Mouse (Mus musculus): Measurements from ENCODE around the gene Slc22a30. TPM values are rescaled to one million over a fixed set of nuclear protein-coding genes. Genes with fewer than 3 reads are reported as not detected.
"Not testable (repeated sequence)": the region's sequence is repeated elsewhere in the genome, so short reads cannot be mapped to it uniquely, and the experiment has no call there.

Slc22a30 gene
- total RNA-seq (2017), result not detected in 3 replicates

DNA sequence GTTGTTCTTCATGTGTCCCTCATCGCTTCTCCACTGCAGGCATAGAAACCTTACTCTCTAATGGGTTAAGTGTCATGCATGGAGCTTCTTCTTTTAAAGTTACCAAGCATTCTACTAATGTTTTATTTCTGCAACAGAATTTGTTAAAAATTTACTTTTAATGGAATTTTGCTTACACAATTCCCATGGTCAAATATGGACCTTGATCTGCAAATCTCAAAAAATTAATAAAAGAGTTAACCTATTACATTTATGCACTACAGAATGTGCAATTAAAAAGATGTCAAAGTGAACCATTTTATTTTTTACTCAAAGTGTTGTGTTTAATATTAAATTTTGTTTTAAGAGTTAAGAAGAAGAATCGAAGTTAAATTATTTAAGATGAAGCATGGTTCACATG, at the start of gene Slc22a30:
Slc22a30 (minus strand) TSS at position 101 of the 400 bp plus-strand sequence.
- ATAC-seq (replicated peaks; ENCODE audit: insufficient number of reproducible peaks, low FRiP score, low TSS enrichment, poor library complexity, severe bottlenecking), result not testable (repeated sequence)

DNA sequence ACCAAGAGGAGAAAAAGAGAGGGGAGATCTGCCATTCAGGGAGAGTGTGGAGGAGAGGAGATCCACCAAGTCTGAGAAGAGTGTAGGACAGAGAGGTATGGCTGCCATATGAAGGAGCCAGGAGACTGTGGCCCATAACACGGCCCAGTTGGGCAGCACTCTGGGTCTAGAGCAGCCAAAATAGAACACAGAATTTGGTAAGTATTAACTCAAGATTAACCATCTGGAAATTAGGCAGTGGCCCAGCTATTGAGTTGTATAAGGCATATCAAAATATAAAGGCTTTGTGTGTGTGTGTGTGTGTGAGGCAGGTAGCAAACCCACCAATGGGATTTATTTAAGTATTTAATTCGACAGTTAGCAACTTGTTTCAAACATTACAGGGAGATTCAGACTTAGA, 43.4 kb upstream of the Slc22a30 start:
- ATAC-seq (replicated peaks; ENCODE audit: insufficient number of reproducible peaks, low FRiP score, low TSS enrichment, poor library complexity, severe bottlenecking), result no peak

- no peak for ATAC-seq (replicated peaks; ENCODE audit: insufficient number of reproducible peaks, low FRiP score, low TSS enrichment, poor library complexity, severe bottlenecking)
These were observed 42.6 kb upstream of the Slc22a30 start for GRCm38 (mm10) chr19:8447516-8447915.

- no peak for ATAC-seq (replicated peaks; ENCODE audit: insufficient number of reproducible peaks, low FRiP score, low TSS enrichment, poor library complexity, severe bottlenecking)
These were observed 26.2 kb upstream of the Slc22a30 start for GRCm38 (mm10) chr19:8431051-8431662.

- not testable (repeated sequence) for ATAC-seq (replicated peaks; ENCODE audit: insufficient number of reproducible peaks, low FRiP score, low TSS enrichment, poor library complexity, severe bottlenecking)
These were observed 2.5 kb upstream of the Slc22a30 start for GRCm38 (mm10) chr19:8407290-8408021.

Other genes starting within 250 kb of the Slc22a30 start
- not detected in 3 replicates for gene Slc22a29, start 186.2 kb downstream of the Slc22a30 start, total RNA-seq (2017)
- gene Slc22a8, start 186.1 kb upstream of the Slc22a30 start, total RNA-seq (2017), result 0.21 TPM in 1 of 3 replicates, not detected in the others
- gene Slc22a6, start 212.9 kb upstream of the Slc22a30 start, total RNA-seq (2017), result not detected in 3 replicates

Measured in monocyte, adult 5-6 weeks (primary cell).